Mouse (Mus musculus) myocyte (in vitro differentiated cells): ENCODE results near the gene Klhl7.

Experiments
- CEBPB ChIP-seq: IDR thresholded peaks from 2 replicates; pipeline ENCODE4 v1.6.1; 2011; ENCODE audit warnings: mild to moderate bottlenecking, moderate library complexity; ENCODE audit not compliant: poor library complexity, insufficient read depth, severe bottlenecking
- E2F4 ChIP-seq: IDR thresholded peaks from one replicate; pipeline ENCODE4 v1.6.1; 2011; ENCODE audit warnings: mild to moderate bottlenecking, control low read depth, moderate library complexity; ENCODE audit not compliant: insufficient read depth
- MAX ChIP-seq: IDR thresholded peaks from one replicate; pipeline ENCODE4 v1.6.1; 2011; ENCODE audit warnings: low read depth, mild to moderate bottlenecking, control low read depth
- MYOD1 ChIP-seq, 3 experiments: IDR thresholded peaks; one replicate each; pipeline ENCODE4 v1.6.1; 2011; ENCODE audit warnings: control low read depth in 2 of 3, low read depth in 2 of 3, mild to moderate bottlenecking in 2 of 3, moderate library complexity in 1 of 3; ENCODE audit not compliant: insufficient read length in 2 of 3, control insufficient read depth in 1 of 3
- MYOG ChIP-seq, 3 experiments: IDR thresholded peaks; one replicate each; pipeline ENCODE4 v1.6.1; 2011; ENCODE audit warnings: control low read depth in 2 of 3, low read depth in 2 of 3, mild to moderate bottlenecking in 2 of 3; ENCODE audit not compliant: insufficient read length in 2 of 3, control insufficient read depth in 1 of 3, insufficient read depth in 1 of 3
- POLR2A ChIP-seq: IDR thresholded peaks from one replicate; pipeline ENCODE4 v1.6.1; 2011; ENCODE audit warnings: low read depth, mild to moderate bottlenecking, control low read depth, moderate library complexity; ENCODE audit not compliant: insufficient read length
- POLR2AphosphoS2 ChIP-seq: IDR thresholded peaks from one replicate; pipeline ENCODE4 v1.6.1; 2011; ENCODE audit warnings: low read depth, control low read depth; ENCODE audit not compliant: insufficient read length
- REST ChIP-seq: IDR thresholded peaks from one replicate; pipeline ENCODE4 v1.6.1; 2011; ENCODE audit warnings: mild to moderate bottlenecking, control low read depth, moderate library complexity; ENCODE audit not compliant: insufficient read depth, insufficient read length
- SRF ChIP-seq: IDR thresholded peaks from one replicate; pipeline ENCODE4 v1.6.1; 2011; ENCODE audit warnings: low read depth; ENCODE audit not compliant: control insufficient read depth, insufficient read length
- TCF12 ChIP-seq: IDR thresholded peaks from one replicate; pipeline ENCODE4 v1.6.1; 2011; ENCODE audit warnings: mild to moderate bottlenecking, control low read depth; ENCODE audit not compliant: poor library complexity, insufficient read depth, severe bottlenecking
- TCF3 ChIP-seq: IDR thresholded peaks from one replicate; pipeline ENCODE4 v1.6.1; 2011; ENCODE audit warnings: low read depth, control low read depth; ENCODE audit not compliant: insufficient read length
- USF1 ChIP-seq: IDR thresholded peaks from one replicate; pipeline ENCODE4 v1.6.1; 2011; ENCODE audit warnings: low read depth, mild to moderate bottlenecking, control low read depth, moderate library complexity

GRCm38 (mm10) chr5:24202492-24202891 is 102.1 kb downstream of the Klhl7 start:
- TF ChIP-seq POLR2A, result no peak
- no peak for TF ChIP-seq SRF
- TF ChIP-seq USF1, result no peak
- no peak for TF ChIP-seq E2F4
- TF ChIP-seq MYOD1 (IDR thresholded peaks at IDR 0.05; ENCODE audit: control insufficient read depth in 1 of 3, insufficient read length in 2 of 3, low read depth in 2 of 3), result no peak
- no peak for TF ChIP-seq MAX
- no peak for TF ChIP-seq TCF12
- no peak for TF ChIP-seq CEBPB
- TF ChIP-seq REST, result no peak
- TF ChIP-seq POLR2AphosphoS2, result no peak
- TF ChIP-seq TCF3, result no peak
- no peak for TF ChIP-seq MYOG (IDR thresholded peaks at IDR 0.05; ENCODE audit: control insufficient read depth in 1 of 3, insufficient read depth in 1 of 3, insufficient read length in 2 of 3, low read depth in 2 of 3)
